Mouse (Mus musculus): ENCODE data around the gene Adgrg6. TPM values are rescaled to one million over a fixed set of nuclear protein-coding genes. Genes with fewer than 3 reads are reported as not detected.
A peak's percentile ranks its signal among the peaks of the same experiment; 100 is the strongest.

Gene Adgrg6
- total RNA-seq, 2 experiments from 2014 or later = 0.92 to 1.2 TPM

DNA sequence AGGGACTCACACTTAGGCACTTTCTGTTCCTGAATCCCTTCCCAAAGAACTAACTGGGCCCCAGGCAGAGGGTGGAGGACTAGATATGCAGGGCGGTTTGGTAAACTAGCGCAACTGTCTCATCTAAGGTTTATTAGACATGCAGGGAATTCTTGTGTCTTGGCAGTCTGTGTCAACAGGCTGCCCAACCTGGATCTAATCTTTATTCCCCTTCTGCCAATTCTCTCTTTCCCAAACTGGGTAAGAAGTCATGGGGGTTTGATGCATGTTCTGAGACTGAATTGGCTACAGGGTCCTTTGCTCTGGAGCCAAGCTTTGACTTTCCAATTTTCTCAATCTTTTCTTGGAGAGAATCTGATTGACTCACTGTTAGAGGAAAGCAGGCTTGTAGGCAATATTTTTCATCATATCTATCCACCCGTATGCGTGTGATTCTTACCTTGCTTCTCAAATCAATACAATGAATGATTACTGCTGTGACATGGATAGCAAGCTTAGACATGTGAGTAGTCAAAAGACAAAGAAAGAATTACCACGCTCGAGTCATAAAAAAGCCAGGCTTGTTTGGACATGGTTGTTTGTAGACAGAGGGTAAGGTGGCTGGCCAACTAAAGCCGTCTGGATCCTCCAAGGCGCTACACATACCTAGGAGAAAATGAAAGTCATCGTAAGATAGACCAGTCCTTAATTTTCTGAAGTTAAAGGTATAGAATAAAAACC is 104.4 kb downstream of the Adgrg6 start:
- DNase-seq (ENCODE audit: extremely low spot score in 1 of 2, low spot score in 1 of 2) = no peak

DNA sequence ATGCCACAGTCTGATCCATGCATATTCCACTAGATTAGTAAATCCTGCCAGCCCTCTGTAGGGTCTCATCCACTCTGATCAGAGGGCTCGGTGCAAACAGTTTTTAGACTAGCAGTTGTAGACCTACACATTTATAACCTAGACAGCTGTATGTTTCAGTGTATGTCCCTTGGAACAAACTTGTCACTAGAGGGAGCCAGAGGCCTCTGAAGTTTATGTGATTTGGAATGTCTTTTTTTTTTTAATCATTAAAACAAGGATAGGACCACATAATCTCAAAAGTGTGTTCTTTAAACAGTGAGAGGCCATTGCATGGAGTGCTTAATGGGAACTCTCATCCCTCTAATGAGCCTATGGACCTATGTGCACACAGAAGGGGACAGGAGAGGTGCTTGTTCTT is 141.4 kb downstream of the Adgrg6 start:
- peak in 1 of 2 experiments; percentile 20 for DNase-seq (ENCODE audit: extremely low spot score in 1 of 2, low spot score in 1 of 2)

DNA sequence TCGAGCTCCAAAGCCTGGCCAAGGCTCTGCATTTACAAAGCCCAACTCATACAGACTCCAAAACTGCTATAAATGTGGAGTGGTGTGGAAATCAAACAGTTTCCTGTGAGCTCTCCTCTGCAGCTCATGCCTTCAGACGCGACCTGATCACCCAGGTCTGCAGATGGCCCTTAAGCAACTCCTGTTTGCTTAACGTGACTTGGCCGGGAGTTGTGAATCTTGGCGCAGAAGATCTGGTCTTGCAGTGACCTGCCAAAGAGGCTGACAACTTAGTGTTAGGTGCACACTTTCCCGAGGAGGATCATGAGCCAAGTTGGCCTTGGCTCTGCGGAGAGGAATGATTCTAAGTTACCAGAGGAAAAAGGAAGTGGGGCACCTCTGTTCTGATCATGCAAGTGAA is 143.7 kb downstream of the Adgrg6 start:
- DNase-seq (ENCODE audit: extremely low spot score in 1 of 2, low spot score in 1 of 2) = no peak

DNA sequence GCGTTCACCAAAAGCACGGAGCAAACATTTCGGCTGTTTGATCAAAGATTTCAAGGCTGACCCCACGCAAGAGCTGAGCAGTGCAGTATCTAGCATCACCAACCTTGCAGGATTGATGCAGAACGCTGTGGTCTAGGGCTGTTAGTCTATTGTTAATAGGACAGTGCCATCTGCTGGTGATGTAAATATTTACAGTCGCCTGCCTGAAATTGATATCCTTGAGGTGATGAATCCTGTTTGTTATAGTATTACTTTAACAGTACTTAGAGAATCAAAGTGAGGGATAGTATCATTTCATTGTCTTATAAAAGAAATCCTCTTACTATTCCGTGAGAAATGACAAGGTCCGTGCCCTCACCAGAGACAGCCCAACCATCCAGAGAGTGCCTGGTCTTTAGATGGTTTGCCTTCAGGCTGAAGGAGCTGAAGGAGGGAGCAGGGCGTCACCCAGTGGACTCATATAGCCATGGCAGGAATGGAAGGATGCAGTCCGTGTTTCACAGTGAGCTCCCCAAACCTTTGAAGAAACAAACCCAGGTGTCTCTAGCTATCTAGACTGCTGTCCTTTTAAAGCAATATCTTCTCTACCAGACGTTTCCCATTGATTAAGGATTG is 154.3 kb downstream of the Adgrg6 start:
- peak; percentile 56 to 78 for DNase-seq (ENCODE audit: extremely low spot score in 1 of 2, low spot score in 1 of 2)

DNA sequence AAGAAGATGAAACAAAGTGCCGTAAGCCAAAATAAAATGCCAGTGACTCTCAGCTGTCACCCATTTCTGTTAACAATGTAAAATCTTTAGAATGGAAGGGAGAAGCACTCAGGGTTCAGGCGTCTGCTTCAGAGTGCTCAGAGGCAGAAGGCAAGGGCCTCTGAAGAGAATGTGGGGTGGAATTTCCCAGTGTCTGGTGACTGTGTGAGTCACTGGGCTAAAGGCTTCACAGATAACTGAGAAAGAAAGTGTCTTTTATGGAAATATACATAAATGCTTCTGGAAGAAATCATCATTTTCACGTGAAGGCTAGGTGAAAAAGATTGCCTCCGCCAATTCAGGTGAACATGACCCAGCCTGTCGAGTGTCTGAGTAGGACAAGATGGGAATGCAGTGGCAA is 159.9 kb downstream of the Adgrg6 start:
- no peak for DNase-seq (ENCODE audit: extremely low spot score in 1 of 2, low spot score in 1 of 2)

DNA sequence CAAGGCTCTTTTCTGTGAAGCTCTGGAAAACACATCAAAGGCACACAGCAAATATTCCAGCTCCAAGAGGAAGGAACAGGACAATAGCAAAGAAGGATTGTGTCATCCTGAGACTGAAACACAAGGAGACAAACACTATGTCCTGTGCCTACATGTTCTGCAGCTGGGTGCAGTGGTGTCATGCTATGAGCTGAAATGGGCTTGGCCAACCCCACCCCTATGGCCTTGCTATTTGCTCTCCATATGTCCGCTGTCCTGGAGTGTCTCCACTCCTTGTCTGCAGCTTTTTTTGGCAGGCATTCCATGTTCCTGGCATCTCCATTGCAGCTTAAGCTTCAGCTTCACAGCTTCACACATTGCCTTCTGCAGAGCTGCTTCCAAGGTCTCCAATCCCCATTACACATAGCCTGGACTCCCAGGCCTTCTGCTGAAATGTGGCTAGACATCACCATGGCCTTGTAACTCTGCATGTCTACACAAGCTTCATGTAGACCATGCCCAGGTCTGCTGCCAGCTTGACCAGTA is 180.3 kb downstream of the Adgrg6 start:
- no peak for DNase-seq (ENCODE audit: extremely low spot score in 1 of 2, low spot score in 1 of 2)

DNA sequence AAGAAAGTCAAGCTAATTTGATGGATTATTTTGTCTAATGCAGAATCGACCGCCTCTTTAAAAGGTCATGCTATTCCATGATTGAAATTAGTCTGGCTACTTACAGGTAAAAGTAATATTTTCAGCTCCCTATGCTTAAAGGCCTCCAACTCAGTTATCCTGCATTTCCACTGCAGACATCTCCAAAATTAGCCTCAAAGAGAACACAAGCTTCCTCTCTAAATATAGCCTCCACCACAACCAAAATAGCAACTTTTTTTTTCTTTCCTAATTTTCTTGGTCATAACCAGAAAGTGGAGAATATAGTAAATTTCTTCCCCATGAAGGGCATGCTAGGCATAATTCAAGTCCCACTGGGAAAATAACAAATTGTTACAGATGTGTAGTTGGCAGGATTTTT is 182.2 kb downstream of the Adgrg6 start:
- no peak for DNase-seq (ENCODE audit: extremely low spot score in 1 of 2, low spot score in 1 of 2)

DNA sequence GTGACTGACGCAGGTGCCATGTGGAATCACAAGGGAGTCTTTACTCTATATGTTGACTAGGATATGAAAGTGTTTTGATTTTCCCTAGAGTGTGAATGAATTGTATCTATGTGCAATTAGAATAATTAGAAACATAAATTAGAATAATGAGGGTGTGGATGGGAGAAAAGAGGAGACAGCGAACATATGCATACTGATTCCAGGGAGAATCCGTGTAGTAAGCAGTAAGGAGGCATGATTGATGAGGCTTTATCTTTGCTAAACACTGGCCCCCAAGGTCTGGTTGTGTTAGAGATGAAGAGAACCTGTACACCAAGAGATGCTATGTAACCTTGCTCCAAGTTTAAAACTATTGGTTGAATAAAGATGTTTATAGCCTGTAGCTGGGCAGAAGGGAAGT is 187.2 kb downstream of the Adgrg6 start:
- no peak for DNase-seq (ENCODE audit: extremely low spot score in 1 of 2, low spot score in 1 of 2)

Other genes with a start within 250 kb of the Adgrg6 start
- 10 to 100 TPM; 70.4 to 75.2 TPM for gene Vta1, start 159.9 kb upstream of the Adgrg6 start, total RNA-seq (2021)
- gene Nmbr, start 159.9 kb upstream of the Adgrg6 start, total RNA-seq (2021) = 1 to 10 TPM; 3.5 to 4.5 TPM
- not detected for gene Gje1, start 172.6 kb upstream of the Adgrg6 start, total RNA-seq (2021)